Mouse (Mus musculus) kidney, adult 2 months (tissue): ENCODE data around the gene Cant1.

Experiments used
- CTCF ChIP-seq: fragments of 200-500 bp; conservative IDR thresholded peaks from 2 replicates; pipeline ENCODE4 v1.5.1; 2011; ENCODE audit warnings: low read depth, mild to moderate bottlenecking, control low read depth, low read length, moderate library complexity, mixed read lengths; ENCODE audit not compliant: insufficient read depth, insufficient read length
- POLR2A ChIP-seq: fragments of 200-500 bp; IDR thresholded peaks from one replicate; pipeline ENCODE4 v1.6.1; 2011; ENCODE audit warnings: low read depth, low read length, control low read depth

DNA sequence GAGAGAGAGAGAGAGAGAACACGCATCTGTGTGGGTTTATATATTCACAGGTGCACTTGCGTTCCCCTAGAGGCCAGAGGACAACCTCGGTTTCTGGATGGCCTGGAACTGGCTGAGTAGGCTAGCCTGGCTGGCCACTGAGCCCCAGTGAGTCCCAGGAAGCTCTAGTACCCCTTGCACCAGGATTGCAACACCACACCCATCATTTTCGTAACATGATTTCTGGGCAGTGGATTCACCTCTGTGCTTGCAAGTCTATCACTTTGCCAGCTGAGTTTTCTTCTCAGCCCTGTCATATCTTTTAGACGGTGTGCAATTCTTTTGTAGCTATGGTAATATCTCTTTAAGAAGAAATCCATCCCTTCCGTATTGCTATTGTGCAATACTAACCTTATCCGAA is 1.4 kb upstream of the Cant1 start:
- TF ChIP-seq POLR2A = no peak
- no peak for TF ChIP-seq CTCF
